Mouse (Mus musculus) heart, postnatal 14 days (tissue): ENCODE measurements around the gene Dus1l. TPM values are rescaled to one million over a fixed set of nuclear protein-coding genes. Genes with fewer than 3 reads are reported as not detected.
"Not testable (repeated sequence)": the region's sequence is repeated elsewhere in the genome, so short reads cannot be mapped to it uniquely, and the experiment has no call there.

Experiments used
- DNase-seq, 2 experiments: peaks; one replicate each; pipeline ENCODE4 v3.0.0; 2021 to 2022
- intact Hi-C: fragments of 180-260 bp; cut with DNase I; formaldehyde crosslinking; loops from one replicate; pipeline ENCODE4 v1.15.1; 2025
- total RNA-seq, 2 experiments: library from RNA; stranded (reverse); gene quantifications; 2 replicates each; pipeline ENCODE4 v1.2.3; 2021

The Dus1l gene
- total RNA-seq, 2 experiments from 2014 or later = 31.2 to 34.1 TPM

GRCm38 (mm10) chr11:120821076-120821922 lies 25.1 kb upstream of the Dus1l start:
- DNase-seq = peak; percentile 38 to 56
- intact Hi-C loops = loop anchor here (5.0 kb wide), 1 partner anchor 81 kb away; no protein-coding TSS in a partner anchor

GRCm38 (mm10) chr11:120820546-120820945 lies 24.3 kb upstream of the Dus1l start:
- no peak for DNase-seq
- intact Hi-C loops = loop anchor here (5.0 kb wide), 1 partner anchor 82 kb away; no protein-coding TSS in a partner anchor

- intact Hi-C loops = no loop called here
These were observed 23.4 kb upstream of the Dus1l start for GRCm38 (mm10) chr11:120819556-120819955.

GRCm38 (mm10) chr11:120818251-120818650 lies 22.0 kb upstream of the Dus1l start:
- intact Hi-C loops = no loop called here
- no peak for DNase-seq

More at GRCm38 (mm10) chr11:120819556-120819955, 23.4 kb upstream of the Dus1l start:
- no peak for DNase-seq

- intact Hi-C loops = no loop called here
- DNase-seq = no peak
These were observed 21.2 kb upstream of the Dus1l start for GRCm38 (mm10) chr11:120817358-120817757.

GRCm38 (mm10) chr11:120812068-120812467 lies 15.9 kb upstream of the Dus1l start:
- no peak for DNase-seq
- intact Hi-C loops = no loop called here

GRCm38 (mm10) chr11:120808010-120808409 lies 11.8 kb upstream of the Dus1l start:
- intact Hi-C loops = no loop called here

GRCm38 (mm10) chr11:120805375-120806298 lies 9.4 kb upstream of the Dus1l start:
- intact Hi-C loops = no loop called here
- DNase-seq = no peak

More at GRCm38 (mm10) chr11:120808010-120808409, 11.8 kb upstream of the Dus1l start:
- DNase-seq = no peak

GRCm38 (mm10) chr11:120804769-120805168 lies 8.6 kb upstream of the Dus1l start:
- intact Hi-C loops = loop anchor here (5.0 kb wide), 1 partner anchor 98 kb away; no protein-coding TSS in a partner anchor
- DNase-seq = no peak

- intact Hi-C loops = loop anchor here (5.0 kb wide), 1 partner anchor 98 kb away; no protein-coding TSS in a partner anchor
- DNase-seq = no peak
These were observed 8.1 kb upstream of the Dus1l start for GRCm38 (mm10) chr11:120804274-120804673.

- peak; percentile 88 to 94 for DNase-seq
- intact Hi-C loops = loop anchor here (5.0 kb wide), 1 partner anchor 102 kb away; no protein-coding TSS in a partner anchor
These were observed 4.1 kb upstream of the Dus1l start for GRCm38 (mm10) chr11:120800061-120800904.

GRCm38 (mm10) chr11:120799316-120799890 lies 3.2 kb upstream of the Dus1l start:
- intact Hi-C loops = loop anchor here (5.0 kb wide), 1 partner anchor 177 kb away; no protein-coding TSS in a partner anchor
- no peak for DNase-seq

- intact Hi-C loops = loop anchor here (5.0 kb wide), 1 partner anchor 176 kb away; no protein-coding TSS in a partner anchor
- no peak for DNase-seq
These were observed 2.0 kb upstream of the Dus1l start for GRCm38 (mm10) chr11:120798244-120798643.

GRCm38 (mm10) chr11:120796614-120796946 lies 377 bp upstream of the Dus1l start:
- no peak for DNase-seq
- intact Hi-C loops = loop anchor here (5.0 kb wide), 1 partner anchor 174 kb away; no protein-coding TSS in a partner anchor

- no peak for DNase-seq
- intact Hi-C loops = no loop called here
These were observed 3.6 kb downstream of the Dus1l start for GRCm38 (mm10) chr11:120792652-120793051.

- intact Hi-C loops = no loop called here
- DNase-seq = no peak
These were observed 6.4 kb downstream of the Dus1l start for GRCm38 (mm10) chr11:120789810-120790209.

GRCm38 (mm10) chr11:120789355-120789754 lies 6.8 kb downstream of the Dus1l start:
- intact Hi-C loops = no loop called here
- no peak for DNase-seq

- DNase-seq, intact Hi-C loops: not testable (repeated sequence)
These were observed 7.7 kb downstream of the Dus1l start for GRCm38 (mm10) chr11:120788460-120788859.

- intact Hi-C loops = no loop called here
- no peak for DNase-seq
These were observed 11.1 kb downstream of the Dus1l start for GRCm38 (mm10) chr11:120785145-120785544.
